In the genomic region with DNA sequence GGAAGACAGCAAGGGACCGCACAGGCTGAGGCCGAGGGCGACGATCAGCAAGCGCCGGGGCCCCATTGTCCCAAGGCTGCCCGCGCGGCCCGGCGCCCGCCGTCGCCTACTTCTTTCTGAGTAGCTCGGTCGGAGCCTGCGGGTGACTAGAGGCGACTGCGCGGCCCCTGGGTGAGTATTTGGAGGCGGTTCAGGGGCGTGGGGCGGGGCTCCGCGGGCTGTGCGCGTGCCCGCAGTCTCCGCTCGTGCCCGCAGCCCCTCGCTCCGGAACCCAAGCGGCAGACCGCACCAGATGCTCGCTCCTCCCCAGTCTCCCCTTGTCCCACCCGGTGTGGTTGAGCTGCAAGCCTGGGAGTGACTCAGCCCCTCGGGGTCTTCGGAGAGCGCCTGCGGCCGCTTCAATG, we compare ENCODE assay signal across 8 mouse cellular contexts. TPM values are rescaled to one million over a fixed set of nuclear protein-coding genes. Genes with fewer than 3 reads are reported as not detected.
A peak's percentile ranks its signal among the peaks of the same experiment; 100 is the strongest.
DNase-seq lines count a peak whose midpoint lies in the region; ATAC-seq lines count a peak whose summit lies in the region.

Gene F2r (minus strand): TSS at position 179 of the 404 bp plus-strand sequence.

- H3K27ac ChIP-seq in hindbrain, embryonic 10.5 days: peak within 1 kb of the TSS; percentile 97

- peaks cover 26% of the 10 kb centered on the region for H3K36me3 ChIP-seq in hindbrain, embryonic 10.5 days

- no peaks in the 10 kb centered on the region for H3K9me3 ChIP-seq in hindbrain, embryonic 10.5 days

- peak; percentile 94 for DNase-seq in Muller cell, postnatal 12 days (ENCODE audit: inconsistent ontology term)
- DNase-seq in cerebellum, adult 9-11 months: peak; percentile 9
- peak; percentile 89 for DNase-seq in hindbrain, embryonic 10.5 days (ENCODE audit: low spot score)
- DNase-seq in layer of hippocampus, postnatal 25 days (ENCODE audit: extremely low spot score in 1 of 2, low spot score in 1 of 2): peak; percentile 44 to 55
- peak; percentile 91 for DNase-seq in lung, postnatal 14 days
- DNase-seq in ovary, postnatal 14 days (ENCODE audit: low spot score): peak; percentile 71
- peak; percentile 91 for DNase-seq in thymus, postnatal 14 days

- ATAC-seq in frontal cortex, adult (ENCODE audit: low TSS enrichment): peak; percentile 76

- H3K4me3 ChIP-seq in hindbrain, embryonic 10.5 days: peak within 1 kb of the TSS; percentile 77

- under 1% methylated on average over 42 of the region's 42 CpGs for WGBS in hindbrain, embryonic 10.5 days

- H3K4me1 ChIP-seq in hindbrain, embryonic 10.5 days (replicated peaks): peaks cover 49% of the 10 kb centered on the region

- no peaks in the 10 kb centered on the region for H3K27me3 ChIP-seq in hindbrain, embryonic 10.5 days (ENCODE audit: insufficient read depth, poor library complexity, severe bottlenecking)

RNA-seq across cellular contexts. Expression of gene F2r, which starts in this region (rescaled TPM):
- polyA plus RNA-seq in hindbrain, embryonic 10.5 days (2016; fragmentation: Nextera tagmentation; extraction: Ambion mirVana): 93.4 and 117 TPM in 2 replicates
- total RNA-seq in layer of hippocampus, postnatal 25 days (2021): 1 to 10 TPM; 5.4 to 5.8 TPM

Comparison
In these comparisons a context has a peak if more than half of its experiments do, and no peak if none do; other contexts are left out.
1. Peak in every context shown above with its lines: DNase-seq, ATAC-seq, H3K4me3 ChIP-seq and H3K27ac ChIP-seq.
2. DNase-seq: peak in every context shown above with its lines; median percentile 94 in Muller cell, postnatal 12 days; 91 in lung, postnatal 14 days; 91 in thymus, postnatal 14 days; 89 in hindbrain, embryonic 10.5 days; 71 in ovary, postnatal 14 days; 50 in layer of hippocampus, postnatal 25 days; 9 in cerebellum, adult 9-11 months.